Mouse (Mus musculus): ENCODE results near the gene Dctd.
A peak's percentile ranks its signal among the peaks of the same experiment; 100 is the strongest.

Dctd gene

DNA sequence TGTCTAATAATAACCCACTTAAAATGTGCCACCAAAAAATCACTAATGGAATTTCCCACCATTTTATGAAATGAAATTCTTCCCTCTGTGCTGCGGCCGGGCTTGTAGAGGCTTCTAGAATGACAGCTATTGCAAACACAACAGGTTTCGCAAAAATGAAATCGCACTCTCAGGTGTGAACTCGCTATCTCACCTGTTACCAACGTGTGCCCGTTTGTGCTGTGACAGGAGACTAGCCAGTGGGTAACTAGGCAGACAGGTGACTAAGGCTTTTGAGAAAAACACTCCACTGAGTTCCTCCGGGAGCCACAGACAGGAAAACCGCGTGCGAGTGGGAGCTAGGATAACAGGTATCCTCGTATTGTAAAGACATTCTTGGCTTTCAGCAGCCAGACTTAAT lies at the start of gene Dctd:
Dctd (plus strand) TSS at position 301 of the 400 bp plus-strand sequence.
- DNase-seq (ENCODE audit: low spot score), result no peak

DNA sequence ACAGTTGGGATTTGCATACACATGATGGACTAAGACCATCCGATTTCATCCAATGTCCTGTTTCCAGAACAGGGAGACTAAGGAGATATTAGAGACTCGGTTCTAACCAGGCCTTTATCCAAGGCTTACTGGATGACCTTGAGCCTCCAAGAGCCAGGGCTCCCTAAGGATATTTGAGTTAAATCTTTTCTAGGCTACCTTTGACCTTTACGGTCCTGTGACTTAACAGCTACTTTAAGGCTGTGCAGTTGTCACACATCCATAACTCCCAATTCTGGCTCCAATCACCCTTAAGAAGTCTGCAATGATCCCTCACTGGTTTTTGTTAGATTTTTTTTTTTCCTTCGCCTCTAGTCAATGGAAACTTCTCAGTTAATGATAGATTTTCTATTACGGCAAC lies 45.3 kb upstream of the Dctd start:
- DNase-seq (ENCODE audit: low spot score), result no peak

DNA sequence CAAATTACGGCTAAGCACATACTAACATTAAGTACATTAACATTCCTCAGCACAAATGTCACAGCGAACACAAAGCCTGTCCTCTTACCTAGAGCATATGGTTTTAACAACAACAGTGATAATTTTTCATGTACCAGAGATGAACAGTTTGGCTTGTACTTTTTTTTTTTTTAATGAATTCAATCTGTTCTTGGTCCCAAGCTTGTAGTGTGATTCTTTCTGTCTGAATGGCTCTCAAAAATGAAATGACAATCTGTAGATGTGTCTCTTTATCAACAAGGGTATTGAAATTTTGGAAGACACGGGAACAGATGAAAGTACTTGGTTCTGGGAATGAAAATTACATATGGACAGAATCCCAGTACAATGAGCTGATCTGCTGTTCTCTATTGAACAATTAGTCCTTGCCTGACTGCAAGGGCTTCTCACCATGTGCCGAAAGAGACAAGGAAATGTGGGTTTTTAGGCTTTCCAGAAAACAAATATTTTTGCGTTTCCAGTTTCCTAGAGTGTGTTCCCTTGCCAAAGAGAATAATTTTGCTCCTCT lies 35.3 kb upstream of the Dctd start:
- DNase-seq (ENCODE audit: low spot score), result no peak

DNA sequence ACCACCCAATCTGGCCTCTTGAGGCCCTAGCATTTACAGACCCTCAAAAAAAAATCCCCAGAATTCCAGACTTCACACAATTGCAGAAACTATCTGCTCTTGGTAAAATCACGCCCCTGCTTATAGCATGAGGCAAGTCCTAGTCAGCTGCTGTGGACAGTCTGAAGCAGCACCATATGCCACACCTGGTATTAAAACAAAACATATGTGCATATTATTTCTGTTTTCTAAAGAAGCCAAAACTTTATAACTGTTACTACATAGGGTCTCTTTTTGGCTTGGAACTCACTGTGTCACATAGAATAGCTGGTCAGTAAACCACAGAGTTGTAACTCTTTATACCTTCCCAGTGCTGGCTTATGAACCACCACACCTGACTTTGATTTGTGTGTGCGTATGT lies 24.7 kb upstream of the Dctd start:
- DNase-seq (ENCODE audit: low spot score), result no peak

DNA sequence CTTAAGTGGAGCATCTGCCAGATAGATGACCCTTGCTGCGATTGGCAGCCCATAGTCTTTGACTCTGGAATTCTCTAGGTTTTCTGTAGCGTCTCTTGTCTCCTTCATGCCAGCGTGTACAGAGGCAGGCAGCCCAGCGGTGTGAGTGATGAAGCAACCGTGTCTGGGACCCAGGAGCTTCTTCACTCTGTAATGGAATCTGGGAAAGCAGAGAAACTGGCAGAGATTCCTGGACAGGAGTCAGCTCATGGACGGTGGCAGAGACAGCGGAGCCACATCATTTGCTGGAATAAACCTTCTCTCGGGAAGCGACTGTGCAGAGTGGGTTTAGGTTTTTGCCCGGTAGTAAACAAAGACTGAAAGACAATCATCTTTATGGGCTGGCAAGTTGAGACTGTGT lies 16.5 kb upstream of the Dctd start:
- DNase-seq (ENCODE audit: low spot score), result no peak

DNA sequence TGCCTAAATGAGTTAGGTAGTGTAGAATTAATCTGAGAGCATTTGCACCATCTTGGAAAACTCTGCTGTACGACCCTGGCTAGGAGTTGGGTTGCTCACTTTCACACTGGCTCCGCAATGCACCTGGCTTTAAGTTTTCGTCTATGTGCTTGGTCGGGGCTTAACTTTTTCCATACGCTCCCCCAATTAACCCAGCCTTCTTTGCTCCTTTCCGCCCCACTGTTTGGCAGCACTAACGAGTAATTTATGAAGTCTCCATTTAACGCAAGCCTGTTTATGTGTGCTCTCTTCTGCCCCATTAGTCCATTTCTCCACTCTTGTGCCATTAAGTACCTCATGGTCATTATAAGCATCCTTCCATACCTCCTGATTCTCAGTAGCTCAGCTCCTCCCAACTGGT lies 8.2 kb upstream of the Dctd start:
- DNase-seq (ENCODE audit: low spot score), result no peak

DNA sequence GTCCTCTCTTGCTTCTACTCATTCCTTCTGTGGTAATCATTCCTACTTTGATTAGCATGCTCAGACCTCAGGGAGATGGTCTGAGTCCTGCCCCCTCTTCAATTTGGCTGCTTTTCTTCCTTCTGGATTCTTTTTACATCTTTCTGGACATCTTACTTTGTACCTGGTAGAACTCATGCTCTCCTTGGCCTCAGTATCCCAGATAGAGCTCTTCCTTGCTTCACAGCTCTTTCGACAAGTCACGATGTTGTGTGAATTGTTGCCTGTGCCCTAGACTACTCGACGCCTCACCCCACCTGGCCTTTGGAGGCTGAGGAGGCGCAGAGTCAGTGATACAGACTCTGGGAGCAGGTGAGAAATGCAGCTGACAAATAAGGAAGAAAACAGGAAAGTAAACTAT lies 3.5 kb upstream of the Dctd start:
- DNase-seq (ENCODE audit: low spot score), result no peak

DNA sequence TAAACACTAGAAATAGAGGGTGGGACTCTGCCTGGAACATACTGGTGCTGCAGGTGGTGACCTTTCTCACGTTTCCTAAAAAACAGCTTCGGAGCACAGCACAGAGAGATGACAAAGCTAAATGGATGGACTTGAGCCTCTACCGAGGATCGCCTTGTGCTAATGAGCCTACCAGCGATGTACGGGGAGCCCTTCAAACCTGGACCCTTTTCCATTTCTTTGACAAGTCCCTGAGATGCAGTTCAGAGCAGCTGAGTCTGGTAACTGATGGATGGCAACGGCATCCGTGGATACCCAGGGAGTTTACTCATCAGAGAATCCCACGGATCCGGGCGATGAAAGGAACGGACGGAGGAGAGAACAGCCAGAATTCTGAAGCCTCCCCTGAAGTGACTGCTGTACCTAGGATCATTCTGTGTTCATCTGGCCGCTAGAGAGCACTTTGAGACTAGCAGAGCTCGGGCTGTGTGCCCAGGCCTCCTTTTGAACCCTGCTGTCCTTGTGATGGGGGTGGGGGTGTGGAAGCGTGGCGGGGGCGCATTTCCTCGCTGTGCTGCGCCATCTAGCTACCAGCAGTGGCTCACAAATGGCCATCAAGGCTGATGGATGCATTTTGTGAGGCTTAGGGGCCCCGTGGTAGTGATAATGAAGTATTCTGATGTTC lies 1.6 kb upstream of the Dctd start:
- DNase-seq (ENCODE audit: low spot score), result peak; percentile 18

DNA sequence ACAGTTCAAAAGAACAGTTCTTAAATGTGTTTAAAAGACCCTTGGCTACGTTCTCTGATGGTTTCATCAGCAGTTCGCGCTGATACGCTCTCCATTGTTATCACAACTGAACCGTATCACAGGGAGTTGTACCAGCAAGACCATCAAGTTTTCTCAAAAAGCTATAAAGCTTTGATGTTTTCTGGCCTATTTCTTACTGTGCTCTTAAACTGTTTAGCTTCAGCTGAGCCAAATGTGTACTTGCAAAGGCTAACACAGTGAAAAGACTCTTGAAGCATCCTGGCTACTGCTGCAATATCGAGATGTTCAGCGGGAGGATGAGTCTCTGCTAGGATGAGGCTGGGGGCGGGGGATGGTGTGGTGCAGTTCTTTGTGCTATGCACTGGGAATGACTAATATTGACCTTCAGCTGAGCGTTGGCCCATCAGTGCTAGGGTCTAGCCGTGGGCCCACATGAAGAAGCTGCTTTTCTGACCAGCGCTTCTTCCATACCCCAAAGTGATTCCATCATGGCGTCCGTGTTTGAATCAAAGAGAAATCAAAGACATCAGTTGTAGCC lies 732 bp upstream of the Dctd start:
- DNase-seq (ENCODE audit: low spot score), result no peak

DNA sequence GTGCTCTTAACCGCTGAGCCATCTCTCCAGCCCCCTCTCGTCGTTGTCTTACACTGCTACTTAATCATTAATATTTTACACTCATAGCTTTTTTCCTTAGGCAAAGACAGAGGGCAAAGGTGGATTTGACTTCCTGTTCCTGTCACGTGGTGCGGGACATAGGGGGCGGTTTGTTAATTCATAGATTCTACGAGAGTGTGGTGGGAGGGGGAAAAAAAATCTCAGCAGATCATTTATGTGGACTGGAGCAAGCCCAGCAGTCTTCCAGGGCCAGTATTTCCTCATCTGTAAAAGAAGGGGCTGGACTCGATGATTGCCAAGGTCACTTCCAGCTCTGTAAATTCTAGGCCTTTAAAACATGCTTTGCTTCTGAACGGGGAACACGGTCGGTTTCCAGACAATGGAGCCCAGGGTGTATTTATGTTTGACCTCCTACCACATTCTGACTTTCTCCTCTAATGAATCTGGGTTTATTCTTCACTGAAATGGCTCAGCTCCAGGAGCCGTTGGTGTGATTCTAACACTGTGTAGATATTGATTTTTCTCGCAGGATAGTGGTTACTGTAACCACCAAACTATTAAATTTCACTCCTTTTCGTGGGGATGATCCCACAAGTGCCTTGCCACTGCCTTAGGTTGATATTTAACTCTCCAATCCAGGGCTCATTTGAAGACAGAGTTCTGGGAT lies 1.4 kb downstream of the Dctd start:
- no peak for DNase-seq (ENCODE audit: low spot score)

DNA sequence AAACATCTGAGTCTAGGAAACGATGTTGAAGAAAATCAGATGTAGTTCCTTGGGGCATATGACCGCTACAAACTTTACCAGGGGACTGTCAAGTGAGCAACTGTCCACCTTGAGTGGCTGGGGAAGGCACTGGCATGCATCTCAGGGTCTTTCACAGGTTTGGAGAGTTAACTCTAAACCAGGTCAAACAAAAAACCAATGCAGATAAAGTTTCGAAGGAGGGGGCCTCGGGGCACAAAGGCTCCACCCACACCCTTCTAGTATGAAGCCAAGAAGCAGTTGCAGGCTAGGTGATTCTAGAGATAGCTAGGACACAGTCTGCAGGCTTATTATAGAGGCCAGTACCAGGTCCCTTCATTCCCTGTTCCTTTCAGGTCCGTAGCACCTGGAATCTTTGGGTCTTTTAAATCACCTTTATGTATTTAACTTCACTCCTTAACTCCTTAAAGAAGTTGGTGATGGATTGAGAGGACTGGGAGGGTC lies 10.5 kb downstream of the Dctd start:
- no peak for DNase-seq (ENCODE audit: low spot score)

DNA sequence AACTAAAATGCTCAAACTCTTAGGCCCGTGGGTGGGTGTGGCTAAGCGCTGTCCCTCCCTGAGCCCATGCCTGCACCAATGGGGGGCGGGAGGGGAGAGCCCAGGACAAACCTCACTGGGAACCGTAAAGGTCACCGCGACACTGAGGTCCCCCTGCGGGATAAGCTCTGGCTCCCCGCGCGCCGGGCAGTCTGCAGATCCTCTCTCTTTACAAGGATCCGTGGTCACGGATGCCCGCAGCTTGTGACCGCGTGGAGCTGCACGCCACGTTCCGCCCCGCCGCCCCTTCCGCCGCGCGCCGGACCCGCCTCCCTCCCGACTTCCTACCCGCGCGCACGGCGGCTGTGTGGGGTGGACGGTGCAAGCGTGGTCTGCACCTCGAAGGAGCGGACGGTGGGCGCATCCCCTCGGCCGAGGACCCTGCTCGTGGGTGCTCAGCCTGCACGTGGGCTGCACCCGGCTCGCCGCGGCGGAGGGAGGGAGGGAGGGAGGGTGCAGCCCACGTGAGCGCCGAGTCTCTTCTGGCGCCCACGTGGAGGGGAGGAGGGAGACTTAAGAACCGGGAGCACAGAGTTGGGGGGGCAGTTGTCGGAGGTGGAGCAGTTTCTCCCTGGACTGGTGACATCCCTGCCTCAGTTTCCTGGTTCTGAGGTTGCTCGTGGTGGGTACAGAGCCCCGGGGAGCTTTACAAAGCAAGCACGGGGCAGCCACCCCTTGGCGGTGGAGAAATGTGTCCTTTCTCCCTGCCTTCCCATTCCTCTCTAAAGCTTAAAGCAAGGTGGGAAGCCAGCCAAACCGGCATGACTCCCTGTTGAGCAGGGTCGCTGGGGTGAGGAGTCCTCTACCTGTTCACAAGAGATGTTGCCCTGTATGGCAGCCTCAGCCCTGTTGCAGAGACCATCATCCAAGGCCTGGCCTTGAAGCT lies 11.2 kb downstream of the Dctd start:
- DNase-seq (ENCODE audit: low spot score), result peak; percentile 64

DNA sequence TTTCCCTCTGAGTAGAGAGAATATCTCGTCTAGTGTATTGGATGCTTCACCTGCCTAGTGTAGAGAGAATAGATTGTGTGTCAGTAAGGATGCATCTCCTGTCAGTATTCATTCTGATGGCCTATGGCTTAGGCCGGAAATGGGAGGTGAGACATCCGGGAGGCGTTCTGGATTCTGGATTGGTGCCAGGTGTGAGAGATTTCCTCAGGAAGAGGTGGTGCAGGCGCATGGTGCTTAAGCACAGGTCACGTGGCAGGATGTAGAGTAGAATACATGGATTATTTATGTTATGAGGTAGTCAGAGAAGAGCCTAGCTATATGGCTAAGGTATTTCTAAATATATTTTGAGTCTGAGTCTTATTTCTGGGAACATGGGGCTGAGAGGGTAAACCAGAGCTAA lies 15.7 kb downstream of the Dctd start:
- no peak for DNase-seq (ENCODE audit: low spot score)

DNA sequence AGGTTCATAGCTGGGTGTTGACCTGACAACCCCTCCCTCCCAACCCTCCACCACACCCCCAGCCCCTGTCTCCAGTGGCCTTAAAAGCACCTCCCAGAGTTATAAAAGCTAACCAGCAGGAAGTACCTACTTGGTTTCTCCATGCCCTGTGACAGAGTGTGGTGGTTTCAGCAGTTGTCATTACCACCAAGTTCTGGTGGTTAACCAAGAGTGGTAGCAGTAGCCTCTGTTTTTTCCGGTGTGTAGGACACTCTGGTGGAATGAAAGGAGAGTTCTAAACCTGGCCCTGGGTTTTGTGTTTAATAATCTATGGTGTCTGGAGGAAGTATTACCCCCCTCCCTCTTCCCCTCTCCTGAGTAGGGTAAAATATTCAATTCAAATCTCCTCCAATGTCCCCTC lies 24.1 kb downstream of the Dctd start:
- no peak for DNase-seq (ENCODE audit: low spot score)

DNA sequence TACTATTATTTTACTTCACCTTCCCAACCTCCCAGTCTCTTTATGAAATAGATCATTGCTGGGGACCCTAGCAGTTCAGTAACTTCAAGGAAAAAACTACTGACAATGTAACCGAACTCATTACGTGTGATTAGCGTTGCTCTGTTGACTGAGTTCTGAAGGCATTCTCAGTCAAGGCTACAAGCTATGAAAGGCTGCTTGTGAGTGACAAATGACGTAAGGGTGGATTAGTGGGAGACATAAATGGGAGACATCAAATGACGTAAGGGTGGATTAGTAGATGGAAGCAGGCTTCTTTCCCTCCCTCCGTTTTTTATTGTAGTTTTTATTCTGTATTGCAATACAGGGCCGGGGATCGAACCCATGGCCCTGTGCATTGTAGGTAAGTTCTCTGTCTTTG lies 26.0 kb downstream of the Dctd start:
- DNase-seq (ENCODE audit: low spot score), result no peak

DNA sequence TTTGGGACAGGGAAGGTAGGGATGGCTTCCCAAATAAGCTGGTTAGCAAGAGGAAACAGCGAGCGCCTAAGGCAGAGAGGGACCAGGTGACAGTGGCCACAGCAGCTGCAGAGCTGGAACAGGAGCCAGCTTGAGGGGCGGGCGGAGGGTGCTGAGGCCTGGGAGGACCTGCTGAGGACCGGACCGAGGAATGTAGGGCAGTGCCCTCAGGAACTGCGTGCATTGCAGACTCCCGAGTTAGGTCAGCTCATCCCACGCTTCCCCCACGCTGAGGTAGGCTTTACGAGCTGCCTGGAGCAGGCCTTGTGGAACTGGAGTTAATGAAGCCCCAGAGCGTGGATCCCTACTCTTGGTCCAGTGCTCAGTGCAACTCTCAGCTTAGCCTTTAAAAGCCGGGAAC lies 28.1 kb downstream of the Dctd start:
- DNase-seq (ENCODE audit: low spot score), result no peak

DNA sequence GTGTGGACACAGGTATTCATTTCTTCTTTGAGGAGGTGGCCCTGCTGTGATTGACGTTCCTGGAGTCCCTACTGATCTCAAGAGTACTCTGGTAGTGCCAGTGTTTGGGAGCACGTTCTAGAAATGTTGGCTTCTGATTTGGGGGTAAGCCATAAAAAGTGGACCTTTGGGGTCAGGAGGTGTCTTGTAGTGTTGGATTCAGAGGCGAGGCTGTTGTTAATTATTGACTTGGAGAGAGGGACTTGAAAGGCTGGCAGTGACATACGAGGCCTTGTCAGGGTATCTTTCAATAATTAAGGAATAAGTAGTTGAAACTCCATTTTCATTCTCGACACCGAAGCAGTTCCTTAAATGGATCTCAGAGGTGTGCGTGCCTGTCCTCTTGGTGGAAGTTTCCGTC lies 31.4 kb downstream of the Dctd start:
- DNase-seq (ENCODE audit: low spot score), result no peak

DNA sequence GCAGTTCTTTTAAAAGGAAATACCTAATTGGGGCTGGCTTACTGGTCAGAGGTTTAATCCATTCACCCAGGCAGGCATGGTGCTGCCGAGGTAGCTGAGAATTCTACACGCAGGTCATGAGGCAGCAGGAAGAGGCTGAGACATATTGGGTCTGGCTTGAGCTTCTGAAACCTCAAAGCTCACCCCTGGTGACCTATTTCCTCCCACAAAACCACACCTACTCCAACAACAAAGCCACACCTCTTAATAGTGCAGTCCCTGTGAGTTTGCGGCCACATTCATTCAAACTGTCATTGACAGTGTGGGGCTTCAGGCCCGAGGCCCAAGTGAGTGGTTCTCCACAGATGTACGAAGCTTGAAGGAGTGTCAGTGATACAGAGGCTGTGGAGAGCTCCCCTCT lies 34.4 kb downstream of the Dctd start:
- no peak for DNase-seq (ENCODE audit: low spot score)

DNA sequence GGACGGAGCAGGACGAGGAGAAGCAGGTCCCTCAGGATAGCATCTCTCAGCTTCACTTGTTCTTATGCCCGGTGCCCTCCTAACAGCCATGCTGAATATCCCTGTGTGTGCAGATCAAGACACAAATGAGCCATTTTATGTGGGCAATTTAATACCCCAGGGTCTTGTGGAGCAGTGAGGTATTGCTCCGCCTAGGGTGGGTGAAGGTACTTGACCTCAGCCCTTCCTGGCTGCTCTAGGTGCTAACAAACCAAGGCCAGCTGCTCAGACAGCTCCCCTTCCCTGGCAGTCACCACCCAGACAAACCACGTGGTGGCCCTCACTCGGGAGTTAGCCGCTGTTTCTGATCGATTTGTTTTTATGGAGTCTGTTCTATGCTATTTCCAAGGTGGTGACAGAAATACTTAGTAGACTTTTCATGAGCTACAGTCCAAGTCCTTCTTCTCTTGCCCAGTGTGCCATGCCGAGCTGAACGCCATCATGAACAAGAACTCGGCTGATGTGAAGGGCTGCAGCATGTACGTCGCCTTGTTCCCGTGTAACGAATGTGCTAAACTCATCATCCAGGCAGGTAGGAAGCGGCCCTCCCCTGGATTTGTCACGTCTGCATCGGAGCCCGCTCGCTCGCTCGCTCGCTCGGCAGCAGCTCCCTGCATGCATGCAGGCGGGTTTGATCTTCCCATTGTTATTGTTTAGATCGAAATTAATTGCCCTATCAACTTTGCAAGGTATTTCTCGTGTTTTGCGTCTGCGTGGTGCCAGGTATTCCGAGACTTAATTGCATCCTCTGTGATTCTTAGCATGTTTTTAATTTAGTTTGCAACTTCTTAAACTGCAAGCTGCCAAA lies 38.1 kb downstream of the Dctd start:
- DNase-seq (ENCODE audit: low spot score), result no peak

DNA sequence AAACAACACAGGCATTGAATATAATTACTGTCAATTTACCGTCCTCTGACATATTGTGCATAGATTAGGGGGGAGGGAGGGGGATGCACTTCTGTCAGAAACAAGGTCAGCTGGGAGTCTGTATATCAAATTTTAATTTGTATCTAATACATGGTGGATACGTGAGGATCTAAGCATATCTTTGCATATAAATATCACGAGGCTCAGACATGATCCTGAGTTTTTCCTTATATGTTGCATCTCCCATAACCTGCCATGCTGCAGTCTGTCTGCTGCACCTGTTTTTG lies 38.7 kb downstream of the Dctd start:
- DNase-seq (ENCODE audit: low spot score), result no peak

DNA sequence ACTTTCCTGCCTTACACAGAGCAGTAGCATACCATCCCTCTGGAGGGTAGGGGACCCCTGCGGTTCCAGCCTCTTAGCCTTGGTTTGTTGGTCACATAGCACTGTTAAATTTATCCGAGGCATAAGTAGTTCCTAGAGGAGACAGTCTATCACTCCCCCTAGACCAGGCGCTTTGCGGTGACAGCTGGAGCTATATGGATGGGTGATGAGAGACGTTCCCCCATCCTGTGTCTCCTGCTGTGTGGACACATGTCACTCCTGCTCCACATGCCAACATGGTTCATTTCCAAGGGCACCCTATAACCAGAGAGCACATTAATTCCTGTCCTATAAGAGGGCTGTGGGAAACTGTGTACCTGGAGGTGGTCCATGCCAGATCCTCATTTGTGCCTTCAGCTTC lies 42.1 kb downstream of the Dctd start:
- no peak for DNase-seq (ENCODE audit: low spot score)

DNA sequence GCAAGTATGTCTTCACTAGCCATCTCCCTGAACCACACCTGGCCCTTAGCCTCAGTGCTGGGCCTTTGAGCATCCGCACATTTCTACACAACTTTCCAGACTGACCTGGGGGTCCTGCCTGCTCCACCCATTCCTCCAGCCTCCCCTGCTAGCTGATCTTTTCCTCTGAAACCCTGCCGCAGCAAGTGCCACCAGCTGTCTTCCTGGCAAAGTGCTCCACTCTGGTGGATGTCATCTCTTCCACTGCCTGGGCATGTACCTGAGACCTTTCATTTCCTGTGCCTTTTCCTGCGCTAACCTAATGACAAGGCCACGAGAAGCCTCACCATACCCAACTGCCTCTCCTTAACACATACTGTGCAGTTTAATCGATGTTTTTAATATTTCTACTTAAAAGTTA lies 46.9 kb downstream of the Dctd start:
- DNase-seq (ENCODE audit: low spot score), result no peak

All from urinary bladder, postnatal 25 days (tissue).